Mouse (Mus musculus) small intestine, adult 2 months (tissue): Measurements from ENCODE around the gene Dlx4.

ENCODE experiments used
- CTCF ChIP-seq: fragments of 200-500 bp; IDR thresholded peaks from 2 replicates; pipeline ENCODE4 v1.5.1; 2012; ENCODE audit warnings: low read depth, mild to moderate bottlenecking, control low read depth, inconsistent platforms, low read length, moderate library complexity, mixed read lengths; ENCODE audit not compliant: insufficient replicate concordance, insufficient read length; ENCODE audit errors: extremely low read depth
- POLR2A ChIP-seq: fragments of 200-500 bp; IDR thresholded peaks from 2 replicates; pipeline ENCODE4 v1.6.1; 2012; ENCODE audit warnings: low read depth, mild to moderate bottlenecking, control low read depth, inconsistent platforms, low read length, moderate library complexity

- TF ChIP-seq POLR2A: no peak
- TF ChIP-seq CTCF: no peak
Measured at GRCm38 (mm10) chr11:95157356-95157755, 11.3 kb upstream of the Dlx4 start.
